Mouse (Mus musculus): ENCODE measurements around the gene Csde1. TPM values are rescaled to one million over a fixed set of nuclear protein-coding genes. Genes with fewer than 3 reads are reported as not detected.

The Csde1 gene
- polyA plus RNA-seq, 1 experiment from 2014 or later: 337 TPM

GRCm38 (mm10) chr3:102997036-102997435 lies 23.2 kb upstream of the Csde1 start:
- no peak overlapping the region for H3K9ac ChIP-seq (ENCODE audit: low read length)
- peaks cover 20% of the 10 kb centered on the region for H3K36me3 ChIP-seq (ENCODE audit: control insufficient read depth, insufficient read depth, low read length)
- no peak overlapping the region for H3K4me3 ChIP-seq (ENCODE audit: low read length)
- H3K4me1 ChIP-seq (replicated peaks; ENCODE audit: control insufficient read depth, insufficient read depth, low read length): peaks cover 12% of the 10 kb centered on the region
- ATAC-seq (ENCODE audit: low read depth): no peak
- no peak overlapping the region; the same call in 1 of the 2 replicates for H3K4me2 ChIP-seq (ENCODE audit: low read depth, low read length)
- H3K9me3 ChIP-seq (ENCODE audit: control insufficient read depth, low read length): peaks cover 2% of the 10 kb centered on the region; the same call in 1 of the 2 replicates
- WGBS: 48% methylated on average over 10 of the region's 10 CpGs
- H3K27ac ChIP-seq (ENCODE audit: low read length): peak overlapping the region; percentile 42
- H3K27me3 ChIP-seq (ENCODE audit: control insufficient read depth, insufficient read depth, low read depth, low read length): no peaks in the 10 kb centered on the region

GRCm38 (mm10) chr3:102997591-102997990 lies 22.6 kb upstream of the Csde1 start:
- H3K4me3 ChIP-seq (ENCODE audit: low read length): no peak overlapping the region
- H3K9ac ChIP-seq (ENCODE audit: low read length): no peak overlapping the region
- no peaks in the 10 kb centered on the region for H3K27me3 ChIP-seq (ENCODE audit: control insufficient read depth, insufficient read depth, low read depth, low read length)
- peak overlapping the region; percentile 42 for H3K27ac ChIP-seq (ENCODE audit: low read length)
- WGBS: 83% methylated on average over 3 of the region's 3 CpGs
- peaks cover 2% of the 10 kb centered on the region; the same call in 1 of the 2 replicates for H3K9me3 ChIP-seq (ENCODE audit: control insufficient read depth, low read length)
- H3K36me3 ChIP-seq (ENCODE audit: control insufficient read depth, insufficient read depth, low read length): peaks cover 23% of the 10 kb centered on the region
- ATAC-seq (ENCODE audit: low read depth): no peak
- peaks cover 12% of the 10 kb centered on the region for H3K4me1 ChIP-seq (replicated peaks; ENCODE audit: control insufficient read depth, insufficient read depth, low read length)
- no peak overlapping the region for H3K4me2 ChIP-seq (ENCODE audit: low read depth, low read length)

- H3K27me3 ChIP-seq (ENCODE audit: control insufficient read depth, insufficient read depth, low read depth, low read length): no peaks in the 10 kb centered on the region
- H3K27ac ChIP-seq (ENCODE audit: low read length): no peak overlapping the region
- no peak overlapping the region for H3K4me3 ChIP-seq (ENCODE audit: low read length)
- peaks cover 2% of the 10 kb centered on the region; the same call in 1 of the 2 replicates for H3K9me3 ChIP-seq (ENCODE audit: control insufficient read depth, low read length)
- H3K4me1 ChIP-seq (replicated peaks; ENCODE audit: control insufficient read depth, insufficient read depth, low read length): peaks cover 7% of the 10 kb centered on the region
- no peak overlapping the region for H3K9ac ChIP-seq (ENCODE audit: low read length)
- peaks cover 35% of the 10 kb centered on the region for H3K36me3 ChIP-seq (ENCODE audit: control insufficient read depth, insufficient read depth, low read length)
- no peak overlapping the region for H3K4me2 ChIP-seq (ENCODE audit: low read depth, low read length)
- no peak for ATAC-seq (ENCODE audit: low read depth)
- 94% methylated on average over 7 of the region's 7 CpGs for WGBS
These were observed 18.6 kb upstream of the Csde1 start for GRCm38 (mm10) chr3:103001595-103001994.

GRCm38 (mm10) chr3:103017350-103017749 lies 2.9 kb upstream of the Csde1 start:
- no peak overlapping the region for H3K9ac ChIP-seq (ENCODE audit: low read length)
- no peak overlapping the region for H3K27ac ChIP-seq (ENCODE audit: low read length)
- no peaks in the 10 kb centered on the region for H3K9me3 ChIP-seq (ENCODE audit: control insufficient read depth, low read length)
- peaks cover 4% of the 10 kb centered on the region for H3K4me1 ChIP-seq (replicated peaks; ENCODE audit: control insufficient read depth, insufficient read depth, low read length)
- 50% methylated on average over 2 of the region's 2 CpGs for WGBS
- H3K4me2 ChIP-seq (ENCODE audit: low read depth, low read length): no peak overlapping the region
- no peaks in the 10 kb centered on the region for H3K36me3 ChIP-seq (ENCODE audit: control insufficient read depth, insufficient read depth, low read length)
- no peak for ATAC-seq (ENCODE audit: low read depth)
- H3K27me3 ChIP-seq (ENCODE audit: control insufficient read depth, insufficient read depth, low read depth, low read length): no peaks in the 10 kb centered on the region
- no peak overlapping the region for H3K4me3 ChIP-seq (ENCODE audit: low read length)

- H3K27ac ChIP-seq (ENCODE audit: low read length): peak overlapping the region; percentile 97; the same call in 1 of the 2 replicates
- H3K9ac ChIP-seq (ENCODE audit: low read length): peak overlapping the region; percentile 100
- H3K36me3 ChIP-seq (ENCODE audit: control insufficient read depth, insufficient read depth, low read length): no peaks in the 10 kb centered on the region
- H3K4me2 ChIP-seq (ENCODE audit: low read depth, low read length): peak overlapping the region; percentile 56
- peak overlapping the region; percentile 96; the same call in 1 of the 2 replicates for H3K4me3 ChIP-seq (ENCODE audit: low read length)
- H3K9me3 ChIP-seq (ENCODE audit: control insufficient read depth, low read length): no peaks in the 10 kb centered on the region
- H3K4me1 ChIP-seq (replicated peaks; ENCODE audit: control insufficient read depth, insufficient read depth, low read length): peaks cover 4% of the 10 kb centered on the region
- no peaks in the 10 kb centered on the region for H3K27me3 ChIP-seq (ENCODE audit: control insufficient read depth, insufficient read depth, low read depth, low read length)
- 93% methylated on average over 2 of the region's 2 CpGs for WGBS
- ATAC-seq (ENCODE audit: low read depth): no peak
These were observed 764 bp upstream of the Csde1 start for GRCm38 (mm10) chr3:103019462-103019861.

GRCm38 (mm10) chr3:103020943-103021638 lies 865 bp downstream of the Csde1 start:
- peak overlapping the region; percentile 100 for H3K9ac ChIP-seq (ENCODE audit: low read length)
- H3K4me3 ChIP-seq (ENCODE audit: low read length): peak overlapping the region; percentile 96
- no peaks in the 10 kb centered on the region for H3K9me3 ChIP-seq (ENCODE audit: control insufficient read depth, low read length)
- H3K36me3 ChIP-seq (ENCODE audit: control insufficient read depth, insufficient read depth, low read length): no peaks in the 10 kb centered on the region
- H3K4me2 ChIP-seq (ENCODE audit: low read depth, low read length): peak overlapping the region; percentile 83
- H3K27ac ChIP-seq (ENCODE audit: low read length): peak overlapping the region; percentile 97
- under 1% methylated on average over 30 of the region's 37 CpGs for WGBS
- peak; percentile 95 for ATAC-seq (ENCODE audit: low read depth)
- peaks cover 4% of the 10 kb centered on the region for H3K4me1 ChIP-seq (replicated peaks; ENCODE audit: control insufficient read depth, insufficient read depth, low read length)
- no peaks in the 10 kb centered on the region for H3K27me3 ChIP-seq (ENCODE audit: control insufficient read depth, insufficient read depth, low read depth, low read length)

GRCm38 (mm10) chr3:103026174-103026573 lies 5.9 kb downstream of the Csde1 start:
- Histone ChIP-seq H3K27ac (ENCODE audit: low read length) (no peak overlapping the region), H3K9ac (ENCODE audit: low read length) (no peak overlapping the region), H3K4me3 (ENCODE audit: low read length) (no peak overlapping the region), H3K9me3 (ENCODE audit: control insufficient read depth, low read length) (no peaks in the 10 kb centered on the region), H3K4me1 (replicated peaks; ENCODE audit: control insufficient read depth, insufficient read depth, low read length) (peaks cover 4% of the 10 kb centered on the region), H3K27me3 (ENCODE audit: control insufficient read depth, insufficient read depth, low read depth, low read length) (no peaks in the 10 kb centered on the region), H3K36me3 (ENCODE audit: control insufficient read depth, insufficient read depth, low read length) (peaks cover 24% of the 10 kb centered on the region), H3K4me2 (ENCODE audit: low read depth, low read length) (no peak overlapping the region)
- WGBS: 85% methylated on average over 1 of the region's 1 CpGs
- ATAC-seq (ENCODE audit: low read depth): no peak

GRCm38 (mm10) chr3:103040285-103040684 lies 20.1 kb downstream of the Csde1 start:
- H3K27ac ChIP-seq (ENCODE audit: low read length): no peak overlapping the region
- H3K36me3 ChIP-seq (ENCODE audit: control insufficient read depth, insufficient read depth, low read length): peaks cover 26% of the 10 kb centered on the region
- no peak overlapping the region for H3K4me3 ChIP-seq (ENCODE audit: low read length)
- no peak for ATAC-seq (ENCODE audit: low read depth)
- H3K4me2 ChIP-seq (ENCODE audit: low read depth, low read length): no peak overlapping the region
- no peak overlapping the region for H3K9ac ChIP-seq (ENCODE audit: low read length)
- no peaks in the 10 kb centered on the region for H3K27me3 ChIP-seq (ENCODE audit: control insufficient read depth, insufficient read depth, low read depth, low read length)
- WGBS: 89% methylated on average over 6 of the region's 6 CpGs
- H3K9me3 ChIP-seq (ENCODE audit: control insufficient read depth, low read length): no peaks in the 10 kb centered on the region
- H3K4me1 ChIP-seq (replicated peaks; ENCODE audit: control insufficient read depth, insufficient read depth, low read length): no peaks in the 10 kb centered on the region

- no peak overlapping the region for H3K4me3 ChIP-seq (ENCODE audit: low read length)
- no peaks in the 10 kb centered on the region for H3K4me1 ChIP-seq (replicated peaks; ENCODE audit: control insufficient read depth, insufficient read depth, low read length)
- no peak overlapping the region for H3K9ac ChIP-seq (ENCODE audit: low read length)
- no peak overlapping the region for H3K4me2 ChIP-seq (ENCODE audit: low read depth, low read length)
- H3K36me3 ChIP-seq (ENCODE audit: control insufficient read depth, insufficient read depth, low read length): peaks cover 29% of the 10 kb centered on the region
- no peak for ATAC-seq (ENCODE audit: low read depth)
- H3K27me3 ChIP-seq (ENCODE audit: control insufficient read depth, insufficient read depth, low read depth, low read length): no peaks in the 10 kb centered on the region
- no peak overlapping the region for H3K27ac ChIP-seq (ENCODE audit: low read length)
- H3K9me3 ChIP-seq (ENCODE audit: control insufficient read depth, low read length): no peaks in the 10 kb centered on the region
- WGBS: 88% methylated on average over 1 of the region's 1 CpGs
These were observed 20.7 kb downstream of the Csde1 start for GRCm38 (mm10) chr3:103040861-103041379.
